Mouse (Mus musculus) neutrophil, adult 83 days (primary cell): ENCODE results near the gene Gm3952. TPM values are rescaled to one million over a fixed set of nuclear protein-coding genes. Genes with fewer than 3 reads are reported as not detected.

ENCODE experiments used
- total RNA-seq, 2 experiments: library from RNA; stranded (reverse); gene quantifications; one replicate each; pipeline ENCODE4 v1.2.4; 2023

Gene Gm3952
- not detected for total RNA-seq

DNA sequence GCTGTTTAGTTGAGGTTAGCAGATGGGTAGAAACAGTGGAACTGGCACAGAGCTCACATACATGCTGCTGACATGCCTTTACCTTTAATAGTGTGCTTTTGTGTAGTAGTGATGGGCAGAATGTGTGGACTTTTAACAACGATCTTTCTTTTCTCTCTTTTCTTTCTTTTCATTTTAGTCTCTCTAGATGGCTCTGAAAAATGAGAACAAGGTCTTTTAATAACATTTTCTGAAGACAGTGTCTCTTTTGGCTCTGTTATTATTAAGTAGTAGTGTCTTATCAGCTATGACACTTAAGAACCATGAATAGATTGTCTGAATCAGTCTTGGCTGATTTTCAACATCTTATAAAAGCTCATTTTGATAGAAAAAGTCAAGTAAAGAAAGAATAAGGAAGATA, at the start of gene Gm3952:
Gm3952 (minus strand) TSS at position 101 of the 400 bp plus-strand sequence.

Other genes with a start within 250 kb of the Gm3952 start
- gene Itgb1, start 113.0 kb downstream of the Gm3952 start, total RNA-seq = 10 to 100 TPM; 69.5 to 73.9 TPM